Mouse (Mus musculus) erythroblast, embryonic 14.5 days (primary cell): ENCODE measurements around the gene Tmed4. TPM values are rescaled to one million over a fixed set of nuclear protein-coding genes. Genes with fewer than 3 reads are reported as not detected.

ENCODE experiments used
- H3K27me3 ChIP-seq: 2 replicates; pipeline ENCODE4 v1.6.1; 2012; ENCODE audit warnings: inconsistent platforms; ENCODE audit not compliant: control insufficient read depth
- H3K36me3 ChIP-seq: 2 replicates; pipeline ENCODE4 v1.6.1; 2012; ENCODE audit warnings: mild to moderate bottlenecking, inconsistent platforms; ENCODE audit not compliant: control insufficient read depth
- H3K4me1 ChIP-seq: 2 replicates; pipeline ENCODE4 v1.6.1; 2012; ENCODE audit warnings: inconsistent platforms; ENCODE audit not compliant: control insufficient read depth
- H3K4me3 ChIP-seq: replicated peaks from 2 replicates; pipeline ENCODE3; 2012; ENCODE audit warnings: moderate library complexity, mild to moderate bottlenecking, inconsistent platforms
- H3K9me3 ChIP-seq: 2 replicates; pipeline ENCODE4 v1.6.1; 2012; ENCODE audit warnings: low read length, inconsistent platforms, mixed read lengths; ENCODE audit not compliant: control insufficient read depth
- GATA1 ChIP-seq: IDR thresholded peaks from 2 replicates; pipeline ENCODE4 v1.6.1; 2012; ENCODE audit warnings: low read length, inconsistent platforms, mixed read lengths
- TAL1 ChIP-seq: IDR thresholded peaks from 3 replicates; pipeline ENCODE4 v1.6.1; 2012; ENCODE audit warnings: low read length, inconsistent platforms, mixed read lengths
- polyA plus RNA-seq: library from polyadenylated mRNA; stranded (reverse); fragments of >175 nt; gene quantifications from 2 replicates; pipeline ENCODE4 v1.2.3, GENCODE M21; 2012

The Tmed4 gene
- polyA plus RNA-seq, 1 experiment: 3.2 TPM

GRCm38 (mm10) chr11:6252824-6253223, 21.8 kb downstream of the Tmed4 start:
- Histone ChIP-seq H3K27me3 (no peaks in the 10 kb centered on the region), H3K4me3 (no peak overlapping the region), H3K36me3 (peaks cover 9% of the 10 kb centered on the region), H3K4me1 (peaks cover 6% of the 10 kb centered on the region), H3K9me3 (no peaks in the 10 kb centered on the region)
- TF ChIP-seq GATA1 (no peak), TAL1 (no peak)

GRCm38 (mm10) chr11:6252248-6252647, 22.4 kb downstream of the Tmed4 start:
- H3K4me3 ChIP-seq: no peak overlapping the region
- no peaks in the 10 kb centered on the region for H3K27me3 ChIP-seq
- H3K4me1 ChIP-seq: peaks cover 6% of the 10 kb centered on the region
- H3K9me3 ChIP-seq: no peaks in the 10 kb centered on the region
- peaks cover 3% of the 10 kb centered on the region; the same call in 1 of the 2 replicates for H3K36me3 ChIP-seq
- TF ChIP-seq TAL1 (no peak), GATA1 (no peak)

GRCm38 (mm10) chr11:6244707-6245106, 30.0 kb downstream of the Tmed4 start:
- TF ChIP-seq GATA1: no peak
- no peak for TF ChIP-seq TAL1
- Histone ChIP-seq H3K27me3 (no peaks in the 10 kb centered on the region), H3K36me3 (no peaks in the 10 kb centered on the region), H3K4me1 (no peaks in the 10 kb centered on the region), H3K9me3 (peaks cover 5% of the 10 kb centered on the region; the same call in 1 of the 2 replicates), H3K4me3 (no peak overlapping the region)

- Histone ChIP-seq H3K4me3 (no peak overlapping the region), H3K4me1 (no peaks in the 10 kb centered on the region), H3K36me3 (no peaks in the 10 kb centered on the region), H3K9me3 (peaks cover 28% of the 10 kb centered on the region), H3K27me3 (no peaks in the 10 kb centered on the region; the same call in 1 of the 2 replicates)
- TF ChIP-seq TAL1 (no peak), GATA1 (no peak)
Observed at GRCm38 (mm10) chr11:6233025-6233424, 41.6 kb downstream of the Tmed4 start.

- no peaks in the 10 kb centered on the region; the same call in 1 of the 2 replicates for H3K27me3 ChIP-seq
- TF ChIP-seq TAL1: no peak
- TF ChIP-seq GATA1: no peak
- H3K36me3 ChIP-seq: no peaks in the 10 kb centered on the region
- H3K4me3 ChIP-seq: no peak within 1 kb of the TSS
- peaks cover 10% of the 10 kb centered on the region for H3K9me3 ChIP-seq
- H3K4me1 ChIP-seq: no peaks in the 10 kb centered on the region
Observed at GRCm38 (mm10) chr11:6230012-6230411, 44.7 kb downstream of the Tmed4 start, which contains the start of gene Npc1l1. Gene Npc1l1, minus strand, starts transcription at chr11:6230143.

- Histone ChIP-seq H3K9me3 (no peaks in the 10 kb centered on the region), H3K4me3 (no peak overlapping the region), H3K27me3 (no peaks in the 10 kb centered on the region), H3K36me3 (no peaks in the 10 kb centered on the region), H3K4me1 (no peaks in the 10 kb centered on the region)
- TF ChIP-seq GATA1: no peak
- no peak for TF ChIP-seq TAL1
Observed at GRCm38 (mm10) chr11:6224541-6225229, 50.0 kb downstream of the Tmed4 start.

- H3K27me3 ChIP-seq: no peaks in the 10 kb centered on the region
- H3K9me3 ChIP-seq: no peaks in the 10 kb centered on the region
- no peaks in the 10 kb centered on the region for H3K36me3 ChIP-seq
- no peaks in the 10 kb centered on the region for H3K4me1 ChIP-seq
- no peak for TF ChIP-seq TAL1
- H3K4me3 ChIP-seq: no peak overlapping the region
Observed at GRCm38 (mm10) chr11:6222187-6222586, 52.5 kb downstream of the Tmed4 start.

Other genes with a start within 250 kb of the Tmed4 start
- not detected in 2 replicates for gene Camk2b, start 208.5 kb downstream of the Tmed4 start, polyA plus RNA-seq
- gene A730071L15Rik, start 74.8 kb downstream of the Tmed4 start, polyA plus RNA-seq: not detected in 2 replicates
- 0.83 and 1.3 TPM in 2 replicates for gene Nudcd3, start 74.5 kb downstream of the Tmed4 start, polyA plus RNA-seq
- gene Npc1l1, start 44.7 kb downstream of the Tmed4 start, polyA plus RNA-seq: not detected in 2 replicates
- 0.36 and 0.37 TPM in 2 replicates for gene Ddx56, start 7.1 kb downstream of the Tmed4 start, polyA plus RNA-seq
- gene Ogdh, start 16.8 kb upstream of the Tmed4 start, polyA plus RNA-seq: 13.2 and 19.7 TPM in 2 replicates
- 13.1 and 13.2 TPM in 2 replicates for gene Zmiz2, start 114.2 kb upstream of the Tmed4 start, polyA plus RNA-seq
- gene Ppia, start 140.6 kb upstream of the Tmed4 start, polyA plus RNA-seq: 5.4 and 5.5 TPM in 2 replicates
- 4.5 and 8.0 TPM in 2 replicates for gene H2afv, start 169.6 kb upstream of the Tmed4 start, polyA plus RNA-seq
- 0.79 and 0.95 TPM in 2 replicates for gene Purb, start 201.0 kb upstream of the Tmed4 start, polyA plus RNA-seq
- gene Myo1g, start 246.1 kb upstream of the Tmed4 start, polyA plus RNA-seq: 0.15 and 0.20 TPM in 2 replicates